Mouse (Mus musculus): Measurements from ENCODE around the gene Naa20.

Naa20 gene

GRCm38 (mm10) chr2:145948402-145948954 is 46.6 kb downstream of the Naa20 start:
- no peak for ATAC-seq (ENCODE audit: insufficient number of reproducible peaks, low FRiP score, low TSS enrichment)

DNA sequence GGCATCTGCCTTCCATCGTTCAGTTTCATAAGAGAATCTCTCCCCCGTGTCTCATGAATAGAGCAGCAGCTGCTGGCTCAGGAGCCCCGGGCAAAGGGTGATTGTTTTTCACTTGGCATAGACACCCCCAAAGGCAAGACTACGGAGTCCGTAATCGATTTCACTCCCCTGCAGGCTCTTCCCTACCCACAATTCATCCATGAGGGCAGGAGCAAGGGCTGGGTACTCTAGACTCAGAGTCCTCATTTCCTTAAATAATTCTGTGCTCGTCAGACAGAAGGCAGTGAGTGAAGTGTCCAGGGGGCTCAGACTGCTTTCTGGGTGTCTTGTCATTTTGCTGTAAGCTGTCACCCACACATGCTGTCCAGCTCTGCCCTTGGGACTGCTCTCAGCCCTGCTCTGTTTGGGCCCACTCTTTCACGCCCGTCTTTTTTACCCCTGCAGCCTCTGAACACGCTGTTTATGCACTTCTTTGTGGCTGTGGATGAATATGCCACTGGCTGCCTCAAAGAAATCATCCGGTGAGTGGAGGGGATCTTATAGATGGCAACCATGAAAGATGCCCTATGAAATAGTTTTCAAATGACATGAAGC is 47.7 kb downstream of the Naa20 start:
- ATAC-seq (ENCODE audit: insufficient number of reproducible peaks, low FRiP score, low TSS enrichment): no peak

- no peak for ATAC-seq (ENCODE audit: insufficient number of reproducible peaks, low FRiP score, low TSS enrichment)
Observed at GRCm38 (mm10) chr2:145950239-145950638, 48.3 kb downstream of the Naa20 start.

GRCm38 (mm10) chr2:145952726-145953125 is 50.8 kb downstream of the Naa20 start:
- ATAC-seq (ENCODE audit: insufficient number of reproducible peaks, low FRiP score, low TSS enrichment): no peak

DNA sequence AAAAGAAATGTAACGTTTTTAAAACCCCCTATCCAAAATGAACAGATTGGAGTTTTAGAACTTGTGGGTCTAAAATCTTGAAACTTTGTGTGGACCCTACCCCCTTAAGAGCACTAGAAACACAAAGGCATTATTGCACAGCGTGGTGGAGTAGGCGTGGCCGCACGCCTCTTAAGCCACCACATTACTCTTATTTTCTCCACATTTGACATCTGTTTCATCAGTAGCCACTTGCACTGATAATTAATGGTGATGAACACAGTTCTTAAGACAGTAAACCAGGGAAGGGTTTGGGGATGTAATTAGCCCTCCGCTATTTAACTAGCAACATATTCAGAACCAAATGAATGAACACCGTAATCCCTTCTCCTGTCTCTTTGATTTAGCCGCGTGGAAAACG is 53.9 kb downstream of the Naa20 start:
- ATAC-seq (ENCODE audit: insufficient number of reproducible peaks, low FRiP score, low TSS enrichment): no peak

DNA sequence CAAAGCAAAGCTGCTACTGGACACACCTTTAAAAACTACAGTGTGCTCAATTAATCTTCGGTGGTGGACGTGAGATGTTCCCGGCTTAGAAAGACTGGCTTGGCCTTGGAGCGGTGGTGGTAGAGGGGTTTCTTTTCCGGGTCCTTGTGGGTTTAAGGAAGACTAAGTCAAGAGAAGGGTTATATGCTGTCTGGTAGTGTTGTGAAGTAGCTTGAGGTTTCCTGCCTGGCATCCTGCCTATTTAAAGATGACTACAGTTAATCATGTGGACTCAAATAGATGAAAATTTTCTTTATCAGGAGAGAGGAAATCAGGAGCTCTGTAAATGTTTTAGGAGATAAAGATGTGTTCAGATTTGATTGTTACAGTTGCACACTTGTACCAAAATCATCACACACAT is 54.4 kb downstream of the Naa20 start:
- ATAC-seq (ENCODE audit: insufficient number of reproducible peaks, low FRiP score, low TSS enrichment): no peak

DNA sequence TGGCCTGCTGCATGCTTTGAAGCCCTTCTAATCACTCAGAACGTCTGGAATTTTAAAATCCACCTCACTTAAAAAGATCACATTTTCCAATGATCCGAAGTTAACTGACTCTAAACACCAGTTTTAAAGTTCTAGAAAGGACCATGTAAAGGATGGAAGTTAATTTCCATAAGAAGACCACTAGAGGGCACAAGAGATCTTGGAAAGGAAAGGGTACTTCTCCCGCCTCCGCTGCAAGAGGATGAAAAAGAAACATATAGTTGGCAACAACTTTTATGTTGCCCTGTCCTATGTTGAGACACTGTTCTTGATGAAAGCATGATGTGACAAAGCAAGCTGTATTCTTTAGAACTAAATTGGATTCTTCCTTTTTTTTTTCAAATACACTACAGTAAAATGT is 55.6 kb downstream of the Naa20 start:
- ATAC-seq (ENCODE audit: insufficient number of reproducible peaks, low FRiP score, low TSS enrichment): peak; percentile 56; the same call in 1 of the 2 replicates

GRCm38 (mm10) chr2:145958097-145958496 is 56.2 kb downstream of the Naa20 start:
- no peak for ATAC-seq (ENCODE audit: insufficient number of reproducible peaks, low FRiP score, low TSS enrichment)

GRCm38 (mm10) chr2:145958551-145958950 is 56.7 kb downstream of the Naa20 start:
- ATAC-seq (ENCODE audit: insufficient number of reproducible peaks, low FRiP score, low TSS enrichment): no peak

DNA sequence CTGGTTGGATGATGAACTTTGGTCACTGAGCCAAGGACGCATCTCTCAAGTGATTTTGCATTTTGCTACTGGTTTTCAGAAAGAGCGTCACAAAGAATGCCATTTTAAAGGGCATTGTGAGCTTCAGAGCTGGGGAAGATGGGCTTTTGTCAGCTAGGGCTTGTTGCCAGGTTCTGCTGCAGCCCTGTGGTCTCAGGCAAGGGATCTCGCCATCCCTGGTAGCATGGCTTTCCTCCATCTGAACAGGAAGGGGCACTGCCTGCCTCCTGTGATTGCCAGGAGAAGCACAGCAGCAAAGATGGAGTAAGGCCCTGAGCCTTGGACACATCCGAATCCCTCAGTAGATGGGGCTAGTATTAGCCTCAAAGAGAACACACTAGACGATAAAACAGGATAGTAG is 60.0 kb downstream of the Naa20 start:
- no peak for ATAC-seq (ENCODE audit: insufficient number of reproducible peaks, low FRiP score, low TSS enrichment)

Data from cerebellum, adult (tissue).